20 mouse cellular contexts compared by ENCODE assay signal in the genomic region with DNA sequence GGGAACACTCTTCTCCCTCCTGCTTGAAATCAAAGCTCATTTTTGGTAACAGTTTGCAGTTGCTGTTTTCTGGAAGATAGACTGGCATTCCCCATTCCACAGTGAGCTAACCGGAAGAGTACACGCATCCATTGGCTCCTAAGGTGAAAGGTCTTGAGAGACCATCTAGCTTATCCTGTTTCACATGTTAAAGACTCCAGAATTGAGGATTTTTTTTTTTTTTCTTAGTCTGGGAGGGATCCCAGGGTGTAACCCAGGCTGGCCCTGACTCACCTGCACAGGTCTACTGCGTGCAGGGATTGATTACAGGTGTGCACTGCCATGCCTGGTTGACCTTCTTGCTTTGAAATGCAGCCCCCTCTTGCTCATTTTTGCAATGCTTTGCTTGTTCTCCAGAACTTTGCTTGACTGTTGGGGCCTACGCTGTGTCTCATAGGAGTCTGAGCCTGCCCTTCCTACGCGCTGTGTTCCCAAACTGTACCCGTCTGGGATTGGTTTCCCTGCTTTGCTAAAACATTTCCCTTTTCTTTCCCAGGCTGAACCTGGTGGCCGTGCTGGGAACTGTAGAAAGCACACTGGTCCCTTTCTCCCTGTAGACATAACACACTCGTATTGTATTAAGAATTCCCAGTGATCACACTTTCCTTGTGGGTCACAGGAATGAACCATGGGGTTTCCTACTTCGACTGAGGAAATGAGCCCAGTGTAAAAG. TPM values are rescaled to one million over a fixed set of nuclear protein-coding genes. Genes with fewer than 3 reads are reported as not detected.
DNase-seq lines count a peak whose midpoint lies in the region; ATAC-seq and TF ChIP-seq lines count a peak whose summit lies in the region.
"Had no signal": no experiment of that assay in that cellular context is flagged by ENCODE, and none has a peak within 500 bp of the region (broad histone marks: within the 10 kb centered on the region; RNA-seq: fewer than 3 reads in every experiment).

No protein-coding gene starts in this region.

- ATAC-seq in limb, embryonic 15.5 days (ENCODE audit: insufficient number of reproducible peaks, low FRiP score, low TSS enrichment, low read depth): no peak
- ATAC-seq in hindbrain, postnatal 0 days: no peak
- ATAC-seq: forebrain, embryonic 13.5 days; hindbrain, embryonic 16.5 days; liver, postnatal 0 days had no signal

- TF ChIP-seq POLR2A in brain, embryonic 14.5 days (IDR thresholded peaks at IDR 0.05; ENCODE audit: borderline replicate concordance, extremely low read depth, insufficient read depth, insufficient read length, poor library complexity, severe bottlenecking): no peak

- H3K4me3 ChIP-seq in gastrocnemius, adult 2 months: no peak overlapping the region
- no peak overlapping the region for H3K4me3 ChIP-seq in left cerebral cortex, adult 2 months
- no peak overlapping the region for H3K4me3 ChIP-seq in limb, embryonic 15.5 days
- H3K4me3 ChIP-seq in hindbrain, postnatal 0 days (ENCODE audit: low read length): no peak overlapping the region
- H3K4me3 ChIP-seq: forebrain, embryonic 13.5 days; heart, embryonic 15.5 days; myocyte had no signal

- no peak overlapping the region for H3K9ac ChIP-seq in limb, embryonic 15.5 days
- H3K9ac ChIP-seq in hindbrain, postnatal 0 days (replicated peaks; ENCODE audit: low read length): no peak overlapping the region
- H3K9ac ChIP-seq: forebrain, embryonic 13.5 days; heart, embryonic 15.5 days; liver, postnatal 0 days had no signal

- H3K4me2 ChIP-seq in limb, embryonic 15.5 days: no peak overlapping the region
- no peak overlapping the region for H3K4me2 ChIP-seq in hindbrain, postnatal 0 days (ENCODE audit: low read depth, low read length)
- H3K4me2 ChIP-seq: forebrain, embryonic 13.5 days; heart, embryonic 15.5 days had no signal

- intact Hi-C loops in gastrocnemius, adult 2 months (cut with DNase I): no loop called here
- intact Hi-C loops in left cerebral cortex, adult 2 months (cut with DNase I): no loop called here

- H3K9me3 ChIP-seq in limb, embryonic 15.5 days: no peaks in the 10 kb centered on the region
- H3K9me3 ChIP-seq in hindbrain, postnatal 0 days (ENCODE audit: low read length): no peaks in the 10 kb centered on the region
- H3K9me3 ChIP-seq: forebrain, embryonic 13.5 days; heart, embryonic 15.5 days had no signal

- H3K27ac ChIP-seq in gastrocnemius, adult 2 months: peak overlapping the region; percentile 9; the same call in 1 of the 2 replicates
- no peak overlapping the region for H3K27ac ChIP-seq in left cerebral cortex, adult 2 months
- H3K27ac ChIP-seq in limb, embryonic 15.5 days: 0 out of 2 replicates have a peak overlapping the region, but pooled peaks have one; percentile 7
- H3K27ac ChIP-seq in hindbrain, postnatal 0 days: no peak overlapping the region
- H3K27ac ChIP-seq: forebrain, embryonic 13.5 days; heart, embryonic 15.5 days had no signal

- WGBS in limb, embryonic 15.5 days: 84% methylated on average over 10 of the region's 10 CpGs
- WGBS in hindbrain, postnatal 0 days: 92% methylated on average over 10 of the region's 10 CpGs

- H3K36me3 ChIP-seq in limb, embryonic 15.5 days: peaks cover 26% of the 10 kb centered on the region
- H3K36me3 ChIP-seq in hindbrain, postnatal 0 days (ENCODE audit: insufficient read depth, low read length): no peaks in the 10 kb centered on the region
- H3K36me3 ChIP-seq: heart, embryonic 15.5 days had no signal

- no peaks in the 10 kb centered on the region for H3K27me3 ChIP-seq in limb, embryonic 15.5 days
- no peaks in the 10 kb centered on the region for H3K27me3 ChIP-seq in hindbrain, postnatal 0 days (ENCODE audit: insufficient read depth, low read length)
- H3K27me3 ChIP-seq: forebrain, embryonic 13.5 days; heart, embryonic 15.5 days had no signal

- H3K4me1 ChIP-seq in limb, embryonic 15.5 days: peaks cover 26% of the 10 kb centered on the region
- H3K4me1 ChIP-seq in hindbrain, postnatal 0 days (ENCODE audit: insufficient read depth, low read length): no peaks in the 10 kb centered on the region
- H3K4me1 ChIP-seq: forebrain, embryonic 13.5 days had no signal

- TF ChIP-seq CTCF in gastrocnemius, adult 2 months (IDR thresholded peaks at IDR 0.05): no peak
- peak; percentile 13 for TF ChIP-seq CTCF in left cerebral cortex, adult 2 months (IDR thresholded peaks at IDR 0.05)
- TF ChIP-seq CTCF in brain, embryonic 14.5 days (IDR thresholded peaks at IDR 0.05; ENCODE audit: borderline replicate concordance, extremely low read depth, insufficient read depth, insufficient read length): peak; percentile 10; the same call in 1 of the 2 replicates
- no peak for TF ChIP-seq CTCF in hindbrain, postnatal 0 days (IDR thresholded peaks at IDR 0.05; ENCODE audit: low read depth)

- no peak for DNase-seq in gastrocnemius, adult 2 months
- no peak for DNase-seq in gastrocnemius, adult 18-20 months (ENCODE audit: low spot score)
- DNase-seq in left cerebral cortex, adult 2 months (ENCODE audit: extremely low spot score in 1 of 2, low spot score in 2 of 2): no peak
- DNase-seq in left cerebral cortex, adult 8-10 months (ENCODE audit: low spot score in 2 of 2): no peak
- DNase-seq in brain, embryonic 14.5 days (ENCODE audit: low read depth): no peak
- no peak for DNase-seq in hindbrain, postnatal 0 days (ENCODE audit: low spot score)
- no peak for DNase-seq in thymus, postnatal 4 days
- DNase-seq: adrenal gland, postnatal 25 days; cerebellum, adult 11-12 months; cerebellum, postnatal 25 days; liver, postnatal 0 days; midbrain, embryonic 14.5 days; right cerebral cortex, postnatal 14 days; spleen, adult 18-20 months had no signal

RNA-seq across cellular contexts. Expression of gene Dync2li1, which starts 22.4 kb away (rescaled TPM):
- 1 to 10 TPM; 3.2 to 3.6 TPM for total RNA-seq in gastrocnemius, adult 2 months (2021)
- total RNA-seq in gastrocnemius, adult 18-20 months (2021): 1 to 10 TPM; 2.5 to 3.6 TPM
- 10 to 100 TPM; 19.4 to 23.5 TPM for total RNA-seq in left cerebral cortex, adult 2 months (2021)
- total RNA-seq in left cerebral cortex, adult 8-10 months (2022): 10 to 100 TPM; 21.3 to 24.5 (median 22.5) TPM
- polyA plus RNA-seq in brain, embryonic 14.5 days (2012; rRNA removed): 18.0 and 23.0 TPM in 2 replicates
- 26.8 and 29.1 TPM in 2 replicates for polyA plus RNA-seq in limb, embryonic 15.5 days (2015; fragmentation: Nextera tagmentation; extraction: Ambion mirVana)
- total RNA-seq in hindbrain, postnatal 0 days (2014; rRNA removed): 9.8 and 9.9 TPM in 2 replicates
- 33.2 and 36.2 TPM in 2 replicates for polyA plus RNA-seq in hindbrain, postnatal 0 days (2015; fragmentation: Nextera tagmentation; extraction: Ambion mirVana)
- total RNA-seq: MEL had no signal

Comparison
In these comparisons a context has a peak if more than half of its experiments do, and no peak if none do; other contexts are left out.
1. H3K27ac ChIP-seq: peak in gastrocnemius, adult 2 months (single experiment) and limb, embryonic 15.5 days (single experiment); none in left cerebral cortex, adult 2 months (single experiment) and hindbrain, postnatal 0 days (single experiment).
2. CTCF ChIP-seq: peak in left cerebral cortex, adult 2 months (single experiment) and brain, embryonic 14.5 days (single experiment); none in gastrocnemius, adult 2 months (single experiment) and hindbrain, postnatal 0 days (single experiment).